Mouse (Mus musculus) frontal cortex, postnatal 14 days (tissue): ENCODE measurements around the gene Apol11b.
"Not testable (repeated sequence)": the region's sequence is repeated elsewhere in the genome, so short reads cannot be mapped to it uniquely, and the experiment has no call there.

Source experiments
- DNase-seq, 2 experiments: peaks; one replicate each; pipeline ENCODE4 v3.0.0; 2022; ENCODE audit warnings: low spot score in 2 of 2

Apol11b gene

GRCm38 (mm10) chr15:77643176-77643575 is at the start of gene Apol11b:
Apol11b (minus strand) TSS chr15:77643286.
- DNase-seq, result not testable (repeated sequence)

GRCm38 (mm10) chr15:77691532-77692311 is 48.6 kb upstream of the Apol11b start:
- DNase-seq, result not testable (repeated sequence)

GRCm38 (mm10) chr15:77683944-77684343 is 40.9 kb upstream of the Apol11b start:
- peak in 1 of 2 experiments; percentile 8 for DNase-seq

GRCm38 (mm10) chr15:77674081-77674480 is 31.0 kb upstream of the Apol11b start:
- DNase-seq, result not testable (repeated sequence)

- DNase-seq, result not testable (repeated sequence)
Measured at GRCm38 (mm10) chr15:77661841-77662240, 18.8 kb upstream of the Apol11b start.

- DNase-seq, result not testable (repeated sequence)
Measured at GRCm38 (mm10) chr15:77659773-77660172, 16.7 kb upstream of the Apol11b start.

- not testable (repeated sequence) for DNase-seq
Measured at GRCm38 (mm10) chr15:77651143-77651542, 8.1 kb upstream of the Apol11b start.

- not testable (repeated sequence) for DNase-seq
Measured at GRCm38 (mm10) chr15:77629822-77630221, 13.3 kb downstream of the Apol11b start.

GRCm38 (mm10) chr15:77628647-77629046 is 14.4 kb downstream of the Apol11b start:
- DNase-seq, result not testable (repeated sequence)

- DNase-seq, result not testable (repeated sequence)
Measured at GRCm38 (mm10) chr15:77626471-77626870, 16.6 kb downstream of the Apol11b start.

GRCm38 (mm10) chr15:77624710-77625109 is 18.4 kb downstream of the Apol11b start:
- DNase-seq, result no peak

GRCm38 (mm10) chr15:77606069-77606468 is 37.0 kb downstream of the Apol11b start:
- DNase-seq, result no peak

GRCm38 (mm10) chr15:77598958-77599357 is 44.1 kb downstream of the Apol11b start, which contains the start of gene Gm36245:
Gm36245 (plus strand) TSS chr15:77599258.
- DNase-seq, result no peak

GRCm38 (mm10) chr15:77598429-77598828 is 44.7 kb downstream of the Apol11b start:
- no peak for DNase-seq

- DNase-seq, result no peak
Measured at GRCm38 (mm10) chr15:77595961-77596360, 47.1 kb downstream of the Apol11b start, which contains the start of gene Apol10b. Apol10b (minus strand) TSS chr15:77596125.

- DNase-seq, result no peak
Measured at GRCm38 (mm10) chr15:77593557-77593956, 49.5 kb downstream of the Apol11b start.

GRCm38 (mm10) chr15:77590881-77591280 is 52.2 kb downstream of the Apol11b start:
- no peak for DNase-seq

- no peak for DNase-seq
Measured at GRCm38 (mm10) chr15:77588981-77589380, 54.1 kb downstream of the Apol11b start.

- DNase-seq, result no peak
Measured at GRCm38 (mm10) chr15:77587026-77587425, 56.1 kb downstream of the Apol11b start.
